Mouse (Mus musculus) liver, postnatal 0 days (tissue): ENCODE data around the gene Gstm5. TPM values are rescaled to one million over a fixed set of nuclear protein-coding genes. Genes with fewer than 3 reads are reported as not detected.
A peak's percentile ranks its signal among the peaks of the same experiment; 100 is the strongest.

Source experiments
- ATAC-seq: fragments of 200-750 bp; cut with Nextera tagmentation; 2 replicates; pipeline ENCODE4 v1.8.0; 2017; ENCODE audit warnings: mild to moderate bottlenecking, moderate library complexity
- DNase-seq: peaks from one replicate; pipeline ENCODE4 v3.0.0-alpha.2; 2016
- H3K27ac ChIP-seq: fragments of 300-500 bp; sonication (generic); 2 replicates; pipeline ENCODE4 v1.5.1; 2014; ENCODE audit warnings: antibody characterized with exemption, moderate library complexity, mild to moderate bottlenecking, low read depth
- H3K27me3 ChIP-seq: fragments of 300-500 bp; sonication (generic); 2 replicates; pipeline ENCODE4 v1.6.1; 2014; ENCODE audit warnings: low read length, control low read depth, mixed read lengths; ENCODE audit not compliant: insufficient read depth
- H3K36me3 ChIP-seq: fragments of 300-500 bp; sonication (generic); replicated peaks from 2 replicates; pipeline ENCODE4 v1.6.1; 2014; ENCODE audit warnings: mild to moderate bottlenecking, control low read depth, low read length, moderate library complexity, mixed read lengths; ENCODE audit not compliant: insufficient read depth
- H3K4me1 ChIP-seq: fragments of 300-500 bp; sonication (generic); 2 replicates; pipeline ENCODE4 v1.6.1; 2014; ENCODE audit warnings: antibody characterized with exemption, mild to moderate bottlenecking, control low read depth; ENCODE audit not compliant: insufficient read depth
- H3K4me2 ChIP-seq: fragments of 300-500 bp; sonication (generic); 2 replicates; pipeline ENCODE4 v1.6.1; 2014; ENCODE audit warnings: low read depth, mild to moderate bottlenecking, low read length, moderate library complexity, mixed read lengths
- H3K4me3 ChIP-seq: fragments of 300-500 bp; sonication (generic); 2 replicates; pipeline ENCODE4 v1.5.1; 2014; ENCODE audit warnings: low read depth, low read length
- H3K9ac ChIP-seq: fragments of 300-500 bp; sonication (generic); replicated peaks from 2 replicates; pipeline ENCODE4 v1.6.1; 2014; ENCODE audit warnings: mild to moderate bottlenecking, moderate library complexity
- H3K9me3 ChIP-seq: fragments of 300-500 bp; sonication (generic); 2 replicates; pipeline ENCODE4 v1.6.1; 2016; ENCODE audit warnings: mild to moderate bottlenecking, control low read depth, low read length, mixed read lengths
- CTCF ChIP-seq: sonication (generic); IDR thresholded peaks from 2 replicates; pipeline ENCODE4 v1.5.1; 2016; ENCODE audit warnings: antibody characterized with exemption, low read depth
- EP300 ChIP-seq: IDR thresholded peaks from 2 replicates; pipeline ENCODE4 v1.6.1; 2016; ENCODE audit warnings: antibody characterized with exemption, low read depth, mild to moderate bottlenecking
- WGBS: fragments of 180-500 bp; shearing (Covaris S2); extraction: QIAGEN DNeasy Blood & Tissue Kit; methylation state at CpG from one replicate; pipeline ENCODE4 v1.1.7; 2014; ENCODE audit not compliant: insufficient replicate concordance; 5-methylcytosine and 5-hydroxymethylcytosine counted together
- polyA plus RNA-seq: library from polyadenylated mRNA; unstranded; fragments of >200 nt; fragmentation: Nextera tagmentation; extraction: Ambion mirVana; gene quantifications from 2 replicates; pipeline ENCODE4 v1.2.1, GENCODE M21; 2015

Gene Gstm5
- polyA plus RNA-seq, 1 experiment from 2014 or later = 134 TPM

- no peak for TF ChIP-seq CTCF
- TF ChIP-seq EP300 = no peak
- Histone ChIP-seq H3K27me3 (0 out of 2 replicates have a peak, but pooled peaks cover 4% of the 10 kb centered on the region), H3K9me3 (no peaks in the 10 kb centered on the region), H3K4me3 (no peak overlapping the region), H3K36me3 (0 out of 2 replicates have a peak, but pooled peaks cover 3% of the 10 kb centered on the region), H3K27ac (no peak overlapping the region), H3K4me1 (peaks cover 5% of the 10 kb centered on the region), H3K4me2 (no peak overlapping the region), H3K9ac (no peak overlapping the region)
- 67% methylated on average over 11 of the region's 11 CpGs for WGBS
- no peak for ATAC-seq
- no peak for DNase-seq
These were observed 5.5 kb downstream of the Gstm5 start for GRCm38 (mm10) chr3:107900955-107901673.

GRCm38 (mm10) chr3:107905942-107906341, 10.3 kb downstream of the Gstm5 start:
- Histone ChIP-seq H3K9ac (no peak overlapping the region), H3K4me3 (no peak overlapping the region), H3K4me2 (no peak overlapping the region), H3K27me3 (0 out of 2 replicates have a peak, but pooled peaks cover 4% of the 10 kb centered on the region), H3K36me3 (no peaks in the 10 kb centered on the region), H3K9me3 (no peaks in the 10 kb centered on the region), H3K4me1 (no peaks in the 10 kb centered on the region; the same call in 1 of the 2 replicates), H3K27ac (no peak overlapping the region)
- DNase-seq (no peak), ATAC-seq (no peak)
- no peak for TF ChIP-seq CTCF
- no peak for TF ChIP-seq EP300
- 36% methylated on average over 6 of the region's 6 CpGs for WGBS

- DNase-seq (no peak), ATAC-seq (no peak)
- WGBS = 74% methylated on average over 15 of the region's 15 CpGs
- Histone ChIP-seq H3K9me3 (no peaks in the 10 kb centered on the region), H3K36me3 (no peaks in the 10 kb centered on the region), H3K27me3 (no peaks in the 10 kb centered on the region), H3K4me3 (no peak overlapping the region), H3K27ac (no peak overlapping the region), H3K9ac (no peak overlapping the region), H3K4me2 (no peak overlapping the region), H3K4me1 (0 out of 2 replicates have a peak, but pooled peaks cover 2% of the 10 kb centered on the region)
- TF ChIP-seq EP300 (no peak), CTCF (no peak)
These were observed 21.1 kb downstream of the Gstm5 start for GRCm38 (mm10) chr3:107916674-107917073.

GRCm38 (mm10) chr3:107917097-107917496, 21.5 kb downstream of the Gstm5 start:
- TF ChIP-seq CTCF (peak; percentile 44), EP300 (no peak)
- no peaks in the 10 kb centered on the region for H3K9me3 ChIP-seq
- no peaks in the 10 kb centered on the region for H3K27me3 ChIP-seq
- no peaks in the 10 kb centered on the region for H3K36me3 ChIP-seq
- 84% methylated on average over 3 of the region's 3 CpGs for WGBS
- H3K4me3 ChIP-seq = no peak overlapping the region
- DNase-seq (no peak), ATAC-seq (no peak)
- 0 out of 2 replicates have a peak, but pooled peaks cover 2% of the 10 kb centered on the region for H3K4me1 ChIP-seq
- no peak overlapping the region for H3K27ac ChIP-seq
- no peak overlapping the region for H3K4me2 ChIP-seq
- no peak overlapping the region for H3K9ac ChIP-seq

GRCm38 (mm10) chr3:107917783-107918408, 22.3 kb downstream of the Gstm5 start:
- DNase-seq = peak; percentile 57
- H3K36me3 ChIP-seq = no peaks in the 10 kb centered on the region
- no peak overlapping the region for H3K9ac ChIP-seq
- H3K27ac ChIP-seq = no peak overlapping the region
- TF ChIP-seq EP300 (no peak), CTCF (peak; percentile 83)
- no peak overlapping the region for H3K4me3 ChIP-seq
- H3K9me3 ChIP-seq = no peaks in the 10 kb centered on the region
- ATAC-seq = peak; percentile 58
- 0 out of 2 replicates have a peak, but pooled peaks cover 2% of the 10 kb centered on the region for H3K4me1 ChIP-seq
- no peaks in the 10 kb centered on the region for H3K27me3 ChIP-seq
- 46% methylated on average over 7 of the region's 7 CpGs for WGBS
- H3K4me2 ChIP-seq = no peak overlapping the region

GRCm38 (mm10) chr3:107920348-107920747, 24.7 kb downstream of the Gstm5 start:
- Histone ChIP-seq H3K9me3 (no peaks in the 10 kb centered on the region), H3K27ac (no peak overlapping the region), H3K9ac (no peak overlapping the region), H3K27me3 (no peaks in the 10 kb centered on the region), H3K36me3 (no peaks in the 10 kb centered on the region), H3K4me1 (0 out of 2 replicates have a peak, but pooled peaks cover 2% of the 10 kb centered on the region), H3K4me3 (no peak overlapping the region), H3K4me2 (no peak overlapping the region)
- DNase-seq (no peak), ATAC-seq (no peak)
- WGBS = 82% methylated on average over 5 of the region's 5 CpGs
- TF ChIP-seq EP300 = no peak
- no peak for TF ChIP-seq CTCF
